Mouse (Mus musculus): ENCODE results near the gene Myo3b.
"Not testable (repeated sequence)": the region's sequence is repeated elsewhere in the genome, so short reads cannot be mapped to it uniquely, and the experiment has no call there.

The Myo3b gene

GRCm38 (mm10) chr2:70038752-70039151, at the start of gene Myo3b:
TSS of gene Myo3b (plus strand) at chr2:70039126.
- DNase-seq (ENCODE audit: low spot score) = no peak

GRCm38 (mm10) chr2:69989224-69989623, 49.7 kb upstream of the Myo3b start:
- DNase-seq (ENCODE audit: low spot score) = no peak

GRCm38 (mm10) chr2:69990647-69991046, 48.3 kb upstream of the Myo3b start:
- peak; percentile 3 for DNase-seq (ENCODE audit: low spot score)

GRCm38 (mm10) chr2:69994082-69994736, 44.7 kb upstream of the Myo3b start:
- DNase-seq (ENCODE audit: low spot score) = not testable (repeated sequence)

GRCm38 (mm10) chr2:69994779-69995178, 44.1 kb upstream of the Myo3b start:
- DNase-seq (ENCODE audit: low spot score) = no peak

- DNase-seq (ENCODE audit: low spot score) = peak; percentile 11
Observed at GRCm38 (mm10) chr2:69999097-69999770, 39.7 kb upstream of the Myo3b start.

- no peak for DNase-seq (ENCODE audit: low spot score)
Observed at GRCm38 (mm10) chr2:70000316-70000715, 38.6 kb upstream of the Myo3b start.

GRCm38 (mm10) chr2:70006492-70006891, 32.4 kb upstream of the Myo3b start:
- DNase-seq (ENCODE audit: low spot score) = no peak

GRCm38 (mm10) chr2:70012941-70013340, 26.0 kb upstream of the Myo3b start:
- no peak for DNase-seq (ENCODE audit: low spot score)

GRCm38 (mm10) chr2:70018236-70018635, 20.7 kb upstream of the Myo3b start:
- DNase-seq (ENCODE audit: low spot score) = no peak

GRCm38 (mm10) chr2:70024454-70024853, 14.5 kb upstream of the Myo3b start:
- DNase-seq (ENCODE audit: low spot score) = no peak

GRCm38 (mm10) chr2:70025711-70026110, 13.2 kb upstream of the Myo3b start:
- DNase-seq (ENCODE audit: low spot score) = no peak

GRCm38 (mm10) chr2:70031472-70031871, 7.5 kb upstream of the Myo3b start:
- no peak for DNase-seq (ENCODE audit: low spot score)

GRCm38 (mm10) chr2:70034895-70035294, 4.0 kb upstream of the Myo3b start:
- no peak for DNase-seq (ENCODE audit: low spot score)

GRCm38 (mm10) chr2:70035358-70035757, 3.6 kb upstream of the Myo3b start:
- DNase-seq (ENCODE audit: low spot score) = no peak

GRCm38 (mm10) chr2:70037221-70037620, 1.7 kb upstream of the Myo3b start:
- DNase-seq (ENCODE audit: low spot score) = no peak

GRCm38 (mm10) chr2:70044466-70044865, 5.5 kb downstream of the Myo3b start:
- DNase-seq (ENCODE audit: low spot score) = peak; percentile 12

- no peak for DNase-seq (ENCODE audit: low spot score)
Observed at GRCm38 (mm10) chr2:70047868-70048267, 8.9 kb downstream of the Myo3b start.

- DNase-seq (ENCODE audit: low spot score) = no peak
Observed at GRCm38 (mm10) chr2:70053803-70054202, 14.9 kb downstream of the Myo3b start.

GRCm38 (mm10) chr2:70058201-70058600, 19.3 kb downstream of the Myo3b start:
- DNase-seq (ENCODE audit: low spot score) = no peak

- DNase-seq (ENCODE audit: low spot score) = peak; percentile 21
Observed at GRCm38 (mm10) chr2:70060359-70061345, 21.7 kb downstream of the Myo3b start.

- DNase-seq (ENCODE audit: low spot score) = no peak
Observed at GRCm38 (mm10) chr2:70065116-70065515, 26.2 kb downstream of the Myo3b start.
